Mouse (Mus musculus) intestine, postnatal 0 days (tissue): ENCODE results near the gene Tmem50b. TPM values are rescaled to one million over a fixed set of nuclear protein-coding genes. Genes with fewer than 3 reads are reported as not detected.

ENCODE experiments used
- ATAC-seq: fragments of 200-750 bp; cut with Nextera tagmentation; 2 replicates; pipeline ENCODE4 v1.8.0; 2017; ENCODE audit warnings: mild to moderate bottlenecking, moderate TSS enrichment, moderate library complexity
- H3K27ac ChIP-seq: fragments of 300-500 bp; sonication (generic); 2 replicates; pipeline ENCODE4 v1.5.1; 2014; ENCODE audit warnings: mild to moderate bottlenecking, low read depth, low read length, moderate library complexity
- H3K27me3 ChIP-seq: fragments of 300-500 bp; sonication (generic); replicated peaks from 2 replicates; pipeline ENCODE4 v1.6.1; 2014; ENCODE audit warnings: low read length, mixed read lengths; ENCODE audit not compliant: control insufficient read depth, insufficient read depth
- H3K36me3 ChIP-seq: fragments of 300-500 bp; sonication (generic); 2 replicates; pipeline ENCODE4 v1.6.1; 2014; ENCODE audit warnings: mild to moderate bottlenecking, moderate library complexity; ENCODE audit not compliant: control insufficient read depth, insufficient read depth
- H3K4me1 ChIP-seq: fragments of 300-500 bp; sonication (generic); replicated peaks from 2 replicates; pipeline ENCODE4 v1.6.1; 2014; ENCODE audit warnings: antibody characterized with exemption, low read length, mixed read lengths; ENCODE audit not compliant: control insufficient read depth, insufficient read depth
- H3K4me2 ChIP-seq: fragments of 300-500 bp; sonication (generic); replicated peaks from 2 replicates; pipeline ENCODE4 v1.6.1; 2014; ENCODE audit warnings: low read depth, mild to moderate bottlenecking, moderate library complexity
- H3K4me3 ChIP-seq: fragments of 300-500 bp; sonication (generic); 2 replicates; pipeline ENCODE4 v1.5.1; 2014; ENCODE audit warnings: low read depth, low read length
- H3K9ac ChIP-seq: fragments of 300-500 bp; sonication (generic); 2 replicates; pipeline ENCODE4 v1.6.1; 2014; ENCODE audit warnings: mild to moderate bottlenecking, low read depth, low read length
- H3K9me3 ChIP-seq: fragments of 300-500 bp; sonication (generic); 2 replicates; pipeline ENCODE4 v1.6.1; 2016; ENCODE audit warnings: mixed run types; ENCODE audit not compliant: control insufficient read depth
- CTCF ChIP-seq: sonication (generic); IDR thresholded peaks from 2 replicates; pipeline ENCODE4 v1.5.1; 2016; ENCODE audit warnings: low read depth, mild to moderate bottlenecking, control low read depth, antibody characterized with exemption, moderate library complexity
- WGBS: fragments of 180-500 bp; shearing (Covaris S2); extraction: QIAGEN DNeasy Blood & Tissue Kit; methylation state at CpG from one replicate; pipeline ENCODE4 v1.1.7; 2014; 5-methylcytosine and 5-hydroxymethylcytosine counted together
- polyA plus RNA-seq: library from polyadenylated mRNA; unstranded; fragments of >200 nt; fragmentation: Nextera tagmentation; extraction: Ambion mirVana; gene quantifications from 2 replicates; pipeline ENCODE4 v1.2.1, GENCODE M21; 2015

Tmem50b gene
- polyA plus RNA-seq, 1 experiment from 2014 or later, result 24.9 TPM

- Histone ChIP-seq H3K9me3 (no peaks in the 10 kb centered on the region), H3K27me3 (no peaks in the 10 kb centered on the region), H3K4me1 (no peaks in the 10 kb centered on the region), H3K4me3 (no peak overlapping the region), H3K9ac (no peak overlapping the region), H3K36me3 (peaks cover 17% of the 10 kb centered on the region), H3K27ac (no peak overlapping the region), H3K4me2 (no peak overlapping the region)
- no peak for ATAC-seq
- 71% methylated on average over 14 of the region's 14 CpGs for WGBS
- TF ChIP-seq CTCF, result no peak
These were observed 18.4 kb downstream of the Tmem50b start for GRCm38 (mm10) chr16:91578980-91579720.

DNA sequence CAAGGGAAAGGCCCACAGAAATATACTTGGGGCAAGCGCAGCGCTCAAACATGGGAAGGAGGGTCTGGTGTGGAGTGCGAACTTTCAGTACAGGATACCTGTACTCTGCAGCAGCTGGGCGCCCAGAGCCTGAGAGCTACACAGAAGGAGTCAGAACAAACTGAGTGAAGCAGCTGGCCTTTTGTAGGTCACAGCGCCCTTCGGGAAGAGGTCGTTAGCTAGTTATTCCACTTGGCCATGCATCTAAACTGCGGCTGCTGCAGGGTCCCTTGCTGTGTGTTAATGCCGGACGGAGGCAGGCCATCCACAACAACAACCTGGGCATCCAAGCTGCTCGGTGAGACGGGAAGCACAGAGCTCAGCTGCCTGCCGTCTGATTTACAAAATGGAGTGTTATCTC is 22.4 kb downstream of the Tmem50b start:
- TF ChIP-seq CTCF, result no peak
- no peak overlapping the region for H3K9ac ChIP-seq
- H3K9me3 ChIP-seq, result no peaks in the 10 kb centered on the region
- WGBS, result 82% methylated on average over 13 of the region's 13 CpGs
- no peak overlapping the region for H3K27ac ChIP-seq
- ATAC-seq, result no peak
- H3K36me3 ChIP-seq, result peaks cover 8% of the 10 kb centered on the region; the same call in 1 of the 2 replicates
- no peaks in the 10 kb centered on the region for H3K27me3 ChIP-seq
- no peaks in the 10 kb centered on the region for H3K4me1 ChIP-seq
- H3K4me2 ChIP-seq, result no peak overlapping the region
- no peak overlapping the region for H3K4me3 ChIP-seq

GRCm38 (mm10) chr16:91571105-91571504 is 26.5 kb downstream of the Tmem50b start:
- WGBS, result 19% methylated on average over 3 of the region's 3 CpGs
- no peak overlapping the region for H3K4me3 ChIP-seq
- no peak overlapping the region for H3K4me2 ChIP-seq
- no peak for ATAC-seq
- H3K36me3 ChIP-seq, result no peaks in the 10 kb centered on the region; the same call in 1 of the 2 replicates
- TF ChIP-seq CTCF, result no peak
- no peaks in the 10 kb centered on the region for H3K4me1 ChIP-seq
- no peak overlapping the region for H3K27ac ChIP-seq
- no peaks in the 10 kb centered on the region for H3K9me3 ChIP-seq
- no peak overlapping the region for H3K9ac ChIP-seq
- no peaks in the 10 kb centered on the region for H3K27me3 ChIP-seq

DNA sequence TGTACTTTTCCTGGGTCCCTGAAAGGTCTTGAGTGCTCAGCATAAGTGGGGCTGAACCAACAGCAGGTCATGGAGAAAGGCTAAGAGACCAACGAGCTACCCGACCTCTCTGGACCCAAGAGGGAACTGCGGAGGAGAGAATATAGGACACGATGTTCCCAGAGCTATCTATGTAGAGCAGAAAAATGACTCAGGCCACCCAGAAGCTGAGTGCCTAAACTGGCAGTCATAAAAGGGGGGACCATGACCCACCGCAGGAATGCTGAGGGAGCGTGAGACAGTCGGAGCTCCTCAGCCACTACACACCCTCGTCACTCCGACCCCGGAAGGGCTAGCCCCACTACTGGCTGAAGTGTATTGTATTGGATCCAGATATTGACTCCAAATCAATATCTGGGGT is 28.6 kb downstream of the Tmem50b start:
- peaks cover 5% of the 10 kb centered on the region; the same call in 1 of the 2 replicates for H3K36me3 ChIP-seq
- ATAC-seq, result no peak
- no peak for TF ChIP-seq CTCF
- H3K4me1 ChIP-seq, result 0 out of 2 replicates have a peak, but pooled peaks cover 5% of the 10 kb centered on the region
- H3K27ac ChIP-seq, result no peak overlapping the region
- WGBS, result 77% methylated on average over 10 of the region's 10 CpGs
- no peaks in the 10 kb centered on the region for H3K9me3 ChIP-seq
- no peak overlapping the region for H3K4me3 ChIP-seq
- H3K9ac ChIP-seq, result no peak overlapping the region
- H3K27me3 ChIP-seq, result no peaks in the 10 kb centered on the region
- H3K4me2 ChIP-seq, result no peak overlapping the region

GRCm38 (mm10) chr16:91566002-91566401 is 31.6 kb downstream of the Tmem50b start:
- H3K4me2 ChIP-seq, result peak overlapping the region; percentile 32; the same call in 1 of the 2 replicates
- peak; percentile 41 for TF ChIP-seq CTCF
- 27% methylated on average over 7 of the region's 7 CpGs for WGBS
- H3K27me3 ChIP-seq, result no peaks in the 10 kb centered on the region
- H3K36me3 ChIP-seq, result peaks cover 34% of the 10 kb centered on the region
- H3K4me1 ChIP-seq, result 0 out of 2 replicates have a peak, but pooled peaks cover 5% of the 10 kb centered on the region
- no peak overlapping the region for H3K9ac ChIP-seq
- no peak overlapping the region for H3K4me3 ChIP-seq
- no peaks in the 10 kb centered on the region for H3K9me3 ChIP-seq
- H3K27ac ChIP-seq, result peak overlapping the region; percentile 75
- peak; percentile 81 for ATAC-seq

DNA sequence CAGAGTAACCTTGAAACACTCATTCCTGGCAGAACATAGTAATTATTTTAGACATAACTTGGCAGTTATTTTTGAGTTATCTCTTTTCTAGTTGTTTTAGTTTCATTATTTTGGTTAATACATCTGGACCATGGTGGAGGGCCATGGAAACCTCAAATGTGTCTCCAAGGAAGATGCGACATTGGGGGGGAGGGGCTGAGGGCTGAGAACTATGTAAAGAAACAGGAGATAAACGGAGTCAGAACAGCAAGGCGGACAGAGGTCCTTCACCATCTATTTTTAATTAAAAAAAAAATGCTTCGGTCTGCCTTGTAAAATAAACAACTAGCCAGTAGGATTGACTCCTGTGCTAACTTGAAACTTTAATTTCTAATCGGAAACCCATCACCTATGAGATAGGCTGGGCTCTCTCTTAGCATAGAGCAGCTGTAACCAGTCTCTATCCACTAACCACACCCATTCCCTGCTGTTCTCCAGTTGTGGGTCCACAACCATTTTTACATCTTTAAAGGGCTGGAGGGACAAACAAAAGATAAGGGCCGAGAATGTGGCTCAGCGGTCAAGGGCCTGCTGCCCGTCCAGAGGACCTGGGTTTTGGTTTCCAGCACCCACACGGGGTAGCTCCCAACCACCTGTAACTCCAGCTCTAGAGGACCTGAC is 32.2 kb downstream of the Tmem50b start:
- Histone ChIP-seq H3K9ac (no peak overlapping the region), H3K27me3 (no peaks in the 10 kb centered on the region), H3K9me3 (no peaks in the 10 kb centered on the region), H3K4me1 (0 out of 2 replicates have a peak, but pooled peaks cover 5% of the 10 kb centered on the region), H3K4me3 (no peak overlapping the region), H3K27ac (peak overlapping the region; percentile 75), H3K36me3 (peaks cover 40% of the 10 kb centered on the region), H3K4me2 (peak overlapping the region; percentile 32)
- peak; percentile 5; the same call in 1 of the 2 replicates for ATAC-seq
- 33% methylated on average over 9 of the region's 9 CpGs for WGBS
- TF ChIP-seq CTCF, result no peak
